In genomic region chr5:113719221-113719661, GRCm38 (mm10) we compare ENCODE assay signal across 22 mouse cellular contexts. TPM values are rescaled to one million over a fixed set of nuclear protein-coding genes. Genes with fewer than 3 reads are reported as not detected.
A peak's percentile ranks its signal among the peaks of the same experiment; 100 is the strongest.
DNase-seq lines count a peak whose midpoint lies in the region; ATAC-seq and TF ChIP-seq lines count a peak whose summit lies in the region.
"Had no signal": no experiment of that assay in that cellular context is flagged by ENCODE, and none has a peak within 500 bp of the region (broad histone marks: within the 10 kb centered on the region; RNA-seq: fewer than 3 reads in every experiment).

No protein-coding gene starts in this region.

- WGBS in midbrain, embryonic 13.5 days: 68% methylated on average over 8 of the region's 8 CpGs
- WGBS in midbrain, embryonic 11.5 days: 85% methylated on average over 8 of the region's 8 CpGs
- 9% methylated on average over 8 of the region's 8 CpGs for WGBS in cerebellum, adult 2 months
- 66% methylated on average over 8 of the region's 8 CpGs for whole genome bisulfite sequencing in midbrain, embryonic 15.5 days

- no peak for ATAC-seq in midbrain, embryonic 13.5 days
- no peak for ATAC-seq in midbrain, embryonic 11.5 days (ENCODE audit: low FRiP score)
- no peak for ATAC-seq in midbrain, embryonic 15.5 days (replicated peaks)
- ATAC-seq: CD4-positive, CD25-positive, alpha-beta regulatory T cell, adult 4 months had no signal

- H3K27ac ChIP-seq in midbrain, embryonic 13.5 days: peak overlapping the region; percentile 90
- H3K27ac ChIP-seq in midbrain, embryonic 11.5 days (ENCODE audit: low read depth, low read length): no peak overlapping the region
- peak overlapping the region; percentile 69 for H3K27ac ChIP-seq in cerebellum, adult 2 months (ENCODE audit: insufficient read depth, low read length)
- peak overlapping the region; percentile 63 for H3K27ac ChIP-seq in midbrain, embryonic 15.5 days
- H3K27ac ChIP-seq: embryonic facial prominence, embryonic 13.5 days; kidney, embryonic 15.5 days; liver, embryonic 15.5 days; stomach, embryonic 15.5 days had no signal

- H3K4me1 ChIP-seq in midbrain, embryonic 13.5 days (replicated peaks): peaks cover 49% of the 10 kb centered on the region
- H3K4me1 ChIP-seq in midbrain, embryonic 11.5 days (ENCODE audit: control insufficient read depth, insufficient read depth, low read length): peaks cover 9% of the 10 kb centered on the region
- peaks cover 45% of the 10 kb centered on the region for H3K4me1 ChIP-seq in cerebellum, adult 2 months (ENCODE audit: control insufficient read depth, insufficient read depth, low read length)
- H3K4me1 ChIP-seq in midbrain, embryonic 15.5 days: peaks cover 42% of the 10 kb centered on the region
- H3K4me1 ChIP-seq: liver, embryonic 15.5 days; stomach, embryonic 15.5 days had no signal

- no peak overlapping the region for H3K9ac ChIP-seq in midbrain, embryonic 13.5 days (replicated peaks)
- no peak overlapping the region for H3K9ac ChIP-seq in midbrain, embryonic 11.5 days (ENCODE audit: low read length)
- no peak overlapping the region for H3K9ac ChIP-seq in midbrain, embryonic 15.5 days
- H3K9ac ChIP-seq: embryonic facial prominence, embryonic 13.5 days; kidney, embryonic 15.5 days; liver, embryonic 15.5 days; stomach, embryonic 15.5 days had no signal

- no peaks in the 10 kb centered on the region for H3K36me3 ChIP-seq in midbrain, embryonic 13.5 days
- no peaks in the 10 kb centered on the region for H3K36me3 ChIP-seq in midbrain, embryonic 11.5 days (ENCODE audit: control insufficient read depth, insufficient read depth, low read length)
- H3K36me3 ChIP-seq in midbrain, embryonic 15.5 days (replicated peaks): no peaks in the 10 kb centered on the region
- H3K36me3 ChIP-seq: embryonic facial prominence, embryonic 13.5 days; kidney, embryonic 15.5 days; liver, embryonic 15.5 days; stomach, embryonic 15.5 days had no signal

- H3K27me3 ChIP-seq in midbrain, embryonic 13.5 days: no peaks in the 10 kb centered on the region
- H3K27me3 ChIP-seq in midbrain, embryonic 11.5 days (ENCODE audit: control insufficient read depth, insufficient read depth, low read length): no peaks in the 10 kb centered on the region
- no peaks in the 10 kb centered on the region for H3K27me3 ChIP-seq in cerebellum, adult 2 months (ENCODE audit: control insufficient read depth, insufficient read depth, low read length)
- no peaks in the 10 kb centered on the region for H3K27me3 ChIP-seq in midbrain, embryonic 15.5 days (replicated peaks)
- H3K27me3 ChIP-seq: stomach, embryonic 15.5 days had no signal

- DNase-seq in midbrain, embryonic 11.5 days (ENCODE audit: low spot score, missing footprints): no peak
- DNase-seq in cerebellum, adult 2 months: peak; percentile 70 to 76
- DNase-seq in cerebellum, postnatal 36 days: peak; percentile 57 to 66
- DNase-seq in urinary bladder, postnatal 36 days (ENCODE audit: low spot score in 2 of 2): no peak
- DNase-seq in layer of hippocampus, postnatal 25 days (ENCODE audit: extremely low spot score in 1 of 2, low spot score in 1 of 2): no peak
- DNase-seq in ovary, adult 18-20 months (ENCODE audit: low spot score): no peak
- DNase-seq: adrenal gland, postnatal 36 days; gastrocnemius, postnatal 14 days; lung, postnatal 36 days; thymus, postnatal 14 days had no signal

- H3K9me3 ChIP-seq in midbrain, embryonic 13.5 days: no peaks in the 10 kb centered on the region
- no peaks in the 10 kb centered on the region for H3K9me3 ChIP-seq in midbrain, embryonic 11.5 days (ENCODE audit: control insufficient read depth, low read length)
- no peaks in the 10 kb centered on the region for H3K9me3 ChIP-seq in midbrain, embryonic 15.5 days
- H3K9me3 ChIP-seq: embryonic facial prominence, embryonic 13.5 days; kidney, embryonic 15.5 days; liver, embryonic 15.5 days; stomach, embryonic 15.5 days had no signal

- no peak for TF ChIP-seq CTCF in cerebellum, adult 2 months (IDR thresholded peaks at IDR 0.05; ENCODE audit: borderline replicate concordance, insufficient read depth, low read depth, low read length)

- TF ChIP-seq POLR2A in cerebellum, adult 2 months (IDR thresholded peaks at IDR 0.05; ENCODE audit: borderline replicate concordance, insufficient read depth, low read length): no peak

- H3K4me2 ChIP-seq in midbrain, embryonic 13.5 days (replicated peaks): no peak overlapping the region
- H3K4me2 ChIP-seq in midbrain, embryonic 11.5 days: no peak overlapping the region
- H3K4me2 ChIP-seq in midbrain, embryonic 15.5 days: no peak overlapping the region
- H3K4me2 ChIP-seq: embryonic facial prominence, embryonic 13.5 days; kidney, embryonic 15.5 days; liver, embryonic 15.5 days; stomach, embryonic 15.5 days had no signal

- H3K4me3 ChIP-seq in midbrain, embryonic 13.5 days (replicated peaks): no peak overlapping the region
- H3K4me3 ChIP-seq in midbrain, embryonic 11.5 days (ENCODE audit: low read depth, low read length): no peak overlapping the region
- no peak overlapping the region for H3K4me3 ChIP-seq in cerebellum, adult 2 months (replicated peaks; ENCODE audit: insufficient read depth, low read depth, low read length)
- H3K4me3 ChIP-seq in midbrain, embryonic 15.5 days: no peak overlapping the region
- H3K4me3 ChIP-seq: embryonic facial prominence, embryonic 13.5 days; kidney, embryonic 15.5 days; liver, embryonic 15.5 days; stomach, embryonic 15.5 days had no signal

RNA-seq across cellular contexts. Expression of gene 1700069L16Rik, which starts 5.3 kb away (rescaled TPM):
- polyA plus RNA-seq in midbrain, embryonic 13.5 days (2015; fragmentation: Nextera tagmentation; extraction: Ambion mirVana): not detected in 2 replicates
- not detected in 2 replicates for polyA plus RNA-seq in midbrain, embryonic 11.5 days (2014; fragmentation: Nextera tagmentation; extraction: Ambion mirVana)
- polyA plus RNA-seq in cerebellum, adult 2 months (2012; rRNA removed): 0.29 and 0.39 TPM in 2 replicates
- not detected in 2 replicates for polyA plus RNA-seq in midbrain, embryonic 15.5 days (2015; fragmentation: Nextera tagmentation; extraction: Ambion mirVana)
- not detected for total RNA-seq in layer of hippocampus, postnatal 25 days (2021)
- total RNA-seq: adrenal gland, postnatal 36 days; gastrocnemius, postnatal 14 days; layer of hippocampus, adult 8-10 months; monocyte, adult 5-6 weeks had no signal
- polyA plus RNA-seq: CD4-positive, CD25-positive, alpha-beta regulatory T cell, adult 4 months; embryonic facial prominence, embryonic 13.5 days; heart, embryonic 14.5 days; kidney, embryonic 15.5 days; limb, embryonic 11.5 days; liver, embryonic 15.5 days; small intestine, adult 2 months; stomach, embryonic 15.5 days had no signal

RNA-seq across cellular contexts. Expression of gene Ficd, which starts 16.4 kb away (rescaled TPM):
- 7.2 and 7.8 TPM in 2 replicates for polyA plus RNA-seq in midbrain, embryonic 13.5 days (2015; fragmentation: Nextera tagmentation; extraction: Ambion mirVana)
- polyA plus RNA-seq in midbrain, embryonic 11.5 days (2014; fragmentation: Nextera tagmentation; extraction: Ambion mirVana): 3.3 TPM in 2 replicates
- 15.3 and 16.1 TPM in 2 replicates for polyA plus RNA-seq in cerebellum, adult 2 months (2012; rRNA removed)
- 10.4 and 10.7 TPM in 2 replicates for polyA plus RNA-seq in midbrain, embryonic 15.5 days (2015; fragmentation: Nextera tagmentation; extraction: Ambion mirVana)
- total RNA-seq in layer of hippocampus, postnatal 25 days (2021): 10 to 100 TPM; 12.8 to 13.1 TPM

RNA-seq across cellular contexts. Expression of gene Sart3, which starts 53.1 kb away (rescaled TPM):
- 51.1 and 58.5 TPM in 2 replicates for polyA plus RNA-seq in midbrain, embryonic 13.5 days (2015; fragmentation: Nextera tagmentation; extraction: Ambion mirVana)
- polyA plus RNA-seq in midbrain, embryonic 11.5 days (2014; fragmentation: Nextera tagmentation; extraction: Ambion mirVana): 49.6 and 55.2 TPM in 2 replicates
- 43.5 and 47.5 TPM in 2 replicates for polyA plus RNA-seq in cerebellum, adult 2 months (2012; rRNA removed)
- 53.3 and 57.5 TPM in 2 replicates for polyA plus RNA-seq in midbrain, embryonic 15.5 days (2015; fragmentation: Nextera tagmentation; extraction: Ambion mirVana)
- total RNA-seq in layer of hippocampus, postnatal 25 days (2021): 10 to 100 TPM; 41.0 to 47.6 TPM

RNA-seq across cellular contexts. Expression of gene Iscu, which starts 53.3 kb away (rescaled TPM):
- polyA plus RNA-seq in midbrain, embryonic 13.5 days (2015; fragmentation: Nextera tagmentation; extraction: Ambion mirVana): 93.0 and 101 TPM in 2 replicates
- 117 and 121 TPM in 2 replicates for polyA plus RNA-seq in midbrain, embryonic 11.5 days (2014; fragmentation: Nextera tagmentation; extraction: Ambion mirVana)
- polyA plus RNA-seq in cerebellum, adult 2 months (2012; rRNA removed): 302 and 362 TPM in 2 replicates
- 75.4 and 78.4 TPM in 2 replicates for polyA plus RNA-seq in midbrain, embryonic 15.5 days (2015; fragmentation: Nextera tagmentation; extraction: Ambion mirVana)
- total RNA-seq in layer of hippocampus, postnatal 25 days (2021): 100 to 1,000 TPM; 115 to 126 TPM

Comparison
In these comparisons a context has a peak if more than half of its experiments do, and no peak if none do; other contexts are left out.
1. DNase-seq: peak in cerebellum, adult 2 months (2 of 2) and cerebellum, postnatal 36 days (2 of 2); none in midbrain, embryonic 11.5 days (single experiment), urinary bladder, postnatal 36 days (0 of 2), layer of hippocampus, postnatal 25 days (0 of 2) and ovary, adult 18-20 months (single experiment).